Mouse (Mus musculus) ES-Bruce4 (cell line): ENCODE data around the gene Mgat4b. TPM values are rescaled to one million over a fixed set of nuclear protein-coding genes. Genes with fewer than 3 reads are reported as not detected.

ENCODE experiments used
- H3K27ac ChIP-seq: 2 replicates; pipeline ENCODE4 v1.5.1; 2012; ENCODE audit warnings: low read length, inconsistent platforms; ENCODE audit not compliant: insufficient read depth
- H3K27me3 ChIP-seq: 2 replicates; pipeline ENCODE4 v1.6.1; 2012; ENCODE audit warnings: mild to moderate bottlenecking, low read length, inconsistent platforms; ENCODE audit not compliant: control insufficient read depth, poor library complexity, insufficient read depth, severe bottlenecking
- H3K36me3 ChIP-seq: 2 replicates; pipeline ENCODE4 v1.6.1; 2012; ENCODE audit warnings: inconsistent platforms, mild to moderate bottlenecking, low read length, moderate library complexity; ENCODE audit not compliant: control insufficient read depth, poor library complexity, insufficient read depth, severe bottlenecking
- H3K4me1 ChIP-seq: one replicate; pipeline ENCODE4 v1.8.1; 2011; ENCODE audit warnings: low read length; ENCODE audit not compliant: control insufficient read depth, insufficient read depth
- H3K4me3 ChIP-seq: 2 replicates; pipeline ENCODE4 v1.5.1; 2011; ENCODE audit warnings: low read depth, mild to moderate bottlenecking, low read length
- H3K9ac ChIP-seq: 2 replicates; pipeline ENCODE4 v1.6.1; 2012; ENCODE audit warnings: low read depth, mild to moderate bottlenecking, inconsistent platforms; ENCODE audit not compliant: poor library complexity, severe bottlenecking
- H3K9me3 ChIP-seq: replicated peaks from 2 replicates; pipeline ENCODE4 v1.6.1; 2012; ENCODE audit warnings: mild to moderate bottlenecking, low read length, inconsistent platforms; ENCODE audit not compliant: control insufficient read depth, poor library complexity, insufficient read depth, severe bottlenecking
- CTCF ChIP-seq: IDR thresholded peaks from one replicate; pipeline ENCODE4 v1.8.1; 2011; ENCODE audit warnings: low read depth, low read length
- EP300 ChIP-seq: IDR thresholded peaks from 2 replicates; pipeline ENCODE4 v1.6.1; 2011; ENCODE audit warnings: low read depth, low read length; ENCODE audit not compliant: insufficient read depth
- POLR2A ChIP-seq: IDR thresholded peaks from one replicate; pipeline ENCODE4 v1.8.1; 2011; ENCODE audit warnings: low read length; ENCODE audit not compliant: insufficient read depth
- polyA plus RNA-seq: library from polyadenylated mRNA; stranded (reverse); fragments of >200 nt; gene quantifications from 2 replicates; pipeline ENCODE4 v1.2.4, GENCODE M21; 2011; ENCODE audit warnings: low read depth; ENCODE audit not compliant: missing spikeins, insufficient read depth, insufficient read length

Mgat4b gene
- polyA plus RNA-seq, 1 experiment: 30.8 TPM

DNA sequence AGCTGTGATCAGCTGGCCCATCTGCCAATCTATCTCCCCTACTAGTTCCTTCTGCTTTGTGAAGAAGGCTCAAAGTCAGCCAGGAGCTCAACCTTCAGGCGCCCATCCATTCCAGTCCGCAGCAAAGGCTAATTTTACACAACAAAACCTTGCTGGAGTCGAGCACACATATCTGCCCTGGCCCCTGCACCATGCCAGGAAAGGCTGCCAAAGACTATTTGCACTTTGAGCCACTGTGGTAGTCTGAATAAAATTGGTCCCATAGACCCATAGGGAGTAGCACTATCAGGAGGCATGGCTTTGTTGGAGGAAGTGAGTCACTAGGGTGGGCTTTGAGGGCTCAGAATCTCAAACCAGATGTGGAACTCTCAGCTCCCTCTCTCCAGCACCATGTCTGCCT, 5.3 kb upstream of the Mgat4b start:
- TF ChIP-seq POLR2A (no peak), EP300 (no peak), CTCF (no peak)
- no peaks in the 10 kb centered on the region for H3K4me1 ChIP-seq
- no peaks in the 10 kb centered on the region for H3K27me3 ChIP-seq
- no peaks in the 10 kb centered on the region for H3K9me3 ChIP-seq
- H3K27ac ChIP-seq: no peak overlapping the region
- H3K36me3 ChIP-seq: peaks cover 77% of the 10 kb centered on the region
- H3K4me3 ChIP-seq: no peak overlapping the region
- H3K9ac ChIP-seq: no peak overlapping the region

DNA sequence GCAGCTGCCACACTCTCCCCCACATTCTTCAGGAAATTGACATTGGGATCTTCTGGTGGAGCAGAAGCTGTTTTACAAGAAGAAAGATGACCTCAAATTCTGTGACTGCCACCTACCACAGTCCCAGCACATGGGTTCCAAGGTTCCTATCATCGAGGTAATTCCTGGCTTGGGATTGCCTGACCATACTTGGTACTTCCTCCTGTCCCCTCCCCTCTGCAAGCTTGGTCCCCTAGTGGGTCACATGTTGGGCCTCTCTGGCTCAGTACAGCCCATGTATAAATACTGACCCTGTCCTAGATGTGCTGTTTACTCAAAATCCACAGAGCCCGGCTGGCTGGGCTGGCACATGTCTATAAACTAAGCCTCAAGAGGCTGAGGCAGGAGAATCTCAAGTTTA, 4.7 kb upstream of the Mgat4b start:
- Histone ChIP-seq H3K36me3 (peaks cover 71% of the 10 kb centered on the region), H3K27me3 (no peaks in the 10 kb centered on the region), H3K9ac (no peak overlapping the region), H3K27ac (no peak overlapping the region), H3K9me3 (no peaks in the 10 kb centered on the region), H3K4me1 (no peaks in the 10 kb centered on the region), H3K4me3 (no peak overlapping the region)
- no peak for TF ChIP-seq EP300
- TF ChIP-seq CTCF: no peak
- TF ChIP-seq POLR2A: no peak

DNA sequence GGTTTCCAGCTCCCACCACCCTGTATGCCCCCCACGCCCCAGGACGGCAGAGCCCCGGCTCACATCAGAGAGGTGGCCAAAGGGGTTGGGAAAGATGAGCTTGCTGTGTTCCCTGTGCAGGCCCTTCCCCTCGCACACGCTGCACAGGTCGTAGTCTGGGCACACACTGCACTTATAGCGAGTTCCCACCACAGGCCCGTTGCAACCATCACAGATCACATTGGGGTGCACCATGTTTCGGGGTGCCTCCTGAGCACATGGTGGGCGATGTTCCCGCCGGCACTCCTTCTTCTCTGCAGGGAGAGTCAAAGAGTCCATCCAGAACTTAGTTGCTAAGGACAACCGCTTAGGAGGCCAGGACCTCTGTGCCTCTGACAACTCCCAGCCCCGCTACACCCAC, 3.3 kb upstream of the Mgat4b start:
- Histone ChIP-seq H3K36me3 (peaks cover 58% of the 10 kb centered on the region), H3K9ac (no peak overlapping the region), H3K4me3 (no peak overlapping the region), H3K4me1 (peaks cover under 1% of the 10 kb centered on the region), H3K27ac (no peak overlapping the region), H3K9me3 (no peaks in the 10 kb centered on the region), H3K27me3 (no peaks in the 10 kb centered on the region)
- TF ChIP-seq POLR2A (no peak), EP300 (no peak), CTCF (no peak)

DNA sequence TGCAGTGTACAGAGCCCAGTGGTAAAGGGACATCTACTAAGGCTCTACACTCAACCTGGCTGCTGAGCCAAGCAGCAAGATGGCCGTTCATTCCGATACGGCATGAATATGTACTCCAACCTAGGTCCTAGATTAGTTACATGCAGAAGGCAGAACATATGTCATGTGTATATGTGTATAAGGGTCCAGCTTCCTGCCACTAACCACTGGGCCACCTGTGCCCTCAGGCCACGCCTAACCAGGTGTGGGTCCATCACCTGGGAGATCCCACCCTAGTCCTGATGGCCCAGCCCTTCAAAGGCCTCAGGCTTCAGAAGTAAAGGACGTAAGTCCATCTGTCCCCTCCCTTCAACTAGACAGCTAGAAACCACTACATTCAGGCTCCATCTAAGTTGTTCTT, 2.7 kb upstream of the Mgat4b start:
- Histone ChIP-seq H3K36me3 (peaks cover 52% of the 10 kb centered on the region), H3K9me3 (no peaks in the 10 kb centered on the region), H3K27ac (no peak overlapping the region), H3K4me1 (peaks cover 1% of the 10 kb centered on the region), H3K4me3 (no peak overlapping the region), H3K27me3 (no peaks in the 10 kb centered on the region), H3K9ac (no peak overlapping the region)
- no peak for TF ChIP-seq EP300
- no peak for TF ChIP-seq CTCF
- no peak for TF ChIP-seq POLR2A

DNA sequence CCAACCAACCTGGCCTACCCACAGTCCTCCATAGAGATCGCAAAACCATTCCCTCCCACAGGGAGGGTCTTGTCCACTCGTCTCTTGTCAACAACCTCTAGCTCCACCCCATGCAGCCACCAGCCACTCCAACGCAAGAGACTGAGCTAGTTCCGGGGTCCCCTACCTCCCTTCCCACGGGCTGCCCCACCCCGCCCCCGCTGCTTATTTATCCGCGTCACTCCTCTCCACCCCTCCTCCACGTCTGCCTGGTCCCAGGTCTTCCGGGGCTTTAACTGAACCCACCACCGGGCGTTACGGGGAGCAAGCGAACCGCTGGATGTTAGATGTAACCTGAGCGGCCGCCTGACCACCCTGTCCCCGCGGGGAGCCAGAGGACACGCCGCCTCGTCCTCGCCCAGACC, 587 bp upstream of the Mgat4b start:
- no peak for TF ChIP-seq CTCF
- no peak for TF ChIP-seq POLR2A
- no peak for TF ChIP-seq EP300
- H3K27me3 ChIP-seq: no peaks in the 10 kb centered on the region
- peak overlapping the region; percentile 83 for H3K4me3 ChIP-seq
- peaks cover 33% of the 10 kb centered on the region for H3K36me3 ChIP-seq
- peak overlapping the region; percentile 95 for H3K9ac ChIP-seq
- H3K4me1 ChIP-seq: peaks cover 1% of the 10 kb centered on the region
- H3K27ac ChIP-seq: peak overlapping the region; percentile 14; the same call in 1 of the 2 replicates
- no peaks in the 10 kb centered on the region for H3K9me3 ChIP-seq

DNA sequence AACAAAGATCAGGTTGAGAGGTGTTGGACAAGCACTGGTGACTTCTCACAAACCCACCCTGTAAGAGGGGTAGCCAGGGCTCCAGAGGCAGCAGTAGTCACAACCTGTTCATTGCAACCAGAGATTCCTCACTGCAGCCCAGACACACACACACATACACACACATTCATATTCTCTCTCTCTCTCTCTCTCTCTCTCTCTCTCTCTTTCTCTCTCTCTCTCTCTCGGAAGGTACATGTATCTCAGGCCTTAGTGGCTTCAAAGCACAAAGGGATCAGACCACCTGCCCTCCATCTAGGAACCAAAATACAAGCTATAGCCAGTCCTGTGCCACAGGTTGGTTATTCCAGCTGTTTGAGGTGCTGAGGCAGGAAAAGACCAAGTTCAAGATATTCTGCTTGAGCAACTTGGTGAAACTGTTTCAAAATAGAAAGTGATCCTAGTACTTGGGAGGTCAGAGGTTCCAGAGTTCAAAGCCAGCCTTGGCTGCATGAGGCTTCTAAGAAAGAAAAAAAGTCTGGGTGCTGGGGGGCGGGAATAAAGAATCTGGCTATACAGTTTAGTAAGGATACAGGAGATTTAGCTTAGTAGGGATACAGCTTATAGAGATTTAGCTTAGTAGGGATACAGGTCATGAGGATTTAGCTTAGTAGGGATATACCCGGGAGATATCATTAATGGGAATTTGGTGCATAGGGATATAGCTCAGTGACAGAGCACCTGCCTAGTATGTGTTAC, 801 bp downstream of the Mgat4b start:
- peaks cover 20% of the 10 kb centered on the region for H3K36me3 ChIP-seq
- peaks cover 6% of the 10 kb centered on the region for H3K4me1 ChIP-seq
- peak overlapping the region; percentile 83 for H3K4me3 ChIP-seq
- peak overlapping the region; percentile 34 for H3K27ac ChIP-seq
- TF ChIP-seq POLR2A: no peak
- no peak for TF ChIP-seq EP300
- TF ChIP-seq CTCF: no peak
- H3K9ac ChIP-seq: peak overlapping the region; percentile 95
- H3K9me3 ChIP-seq: no peaks in the 10 kb centered on the region
- no peaks in the 10 kb centered on the region for H3K27me3 ChIP-seq
